Mouse (Mus musculus) gastrocnemius, postnatal 10 days (tissue): ENCODE results near the gene Adcy7. TPM values are rescaled to one million over a fixed set of nuclear protein-coding genes. Genes with fewer than 3 reads are reported as not detected.

ENCODE experiments used
- DNase-seq: peaks from one replicate; pipeline ENCODE4 v3.0.0; 2021; ENCODE audit warnings: mixed read lengths
- total RNA-seq, 2 experiments: library from RNA; stranded (reverse); gene quantifications; 2 replicates each; pipeline ENCODE4 v1.2.3; 2021

The Adcy7 gene
- total RNA-seq, 2 experiments from 2014 or later: 12.7 to 17.7 TPM

DNA sequence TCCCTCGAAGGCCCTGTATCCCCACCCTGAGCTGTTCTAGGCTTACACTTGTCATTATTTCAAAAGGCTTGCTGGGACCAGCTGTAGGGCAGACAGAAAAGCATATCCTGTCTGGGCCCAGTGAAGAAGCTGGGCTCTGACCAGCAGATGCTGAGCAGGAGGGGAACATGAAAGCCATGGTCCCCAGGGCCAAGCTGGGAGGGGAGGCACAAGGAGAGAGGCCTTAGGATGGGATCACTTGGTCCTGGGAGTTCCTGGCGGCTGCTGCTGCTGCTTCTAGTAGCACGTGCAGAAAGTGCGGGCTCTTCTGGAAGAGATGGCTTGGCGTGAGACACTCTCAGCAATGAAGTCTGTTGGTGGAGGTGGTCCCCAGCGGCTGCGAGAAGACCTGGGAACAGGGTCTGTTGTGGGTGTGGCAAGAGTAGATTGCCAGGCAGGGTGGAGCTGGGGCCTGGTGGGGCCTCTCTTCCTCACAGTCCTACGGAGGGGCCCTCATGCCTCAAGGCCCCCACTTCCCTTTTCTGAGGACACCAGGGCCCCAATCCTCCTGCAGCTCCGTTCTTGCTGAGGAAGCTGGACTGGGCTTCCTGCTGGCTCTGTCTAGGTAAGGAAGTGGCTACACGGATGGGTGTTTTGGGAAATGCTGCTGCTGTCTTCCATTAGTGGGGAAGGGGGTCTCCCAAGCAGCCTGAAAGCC lies 27.9 kb downstream of the Adcy7 start:
- DNase-seq: peak; percentile 14

DNA sequence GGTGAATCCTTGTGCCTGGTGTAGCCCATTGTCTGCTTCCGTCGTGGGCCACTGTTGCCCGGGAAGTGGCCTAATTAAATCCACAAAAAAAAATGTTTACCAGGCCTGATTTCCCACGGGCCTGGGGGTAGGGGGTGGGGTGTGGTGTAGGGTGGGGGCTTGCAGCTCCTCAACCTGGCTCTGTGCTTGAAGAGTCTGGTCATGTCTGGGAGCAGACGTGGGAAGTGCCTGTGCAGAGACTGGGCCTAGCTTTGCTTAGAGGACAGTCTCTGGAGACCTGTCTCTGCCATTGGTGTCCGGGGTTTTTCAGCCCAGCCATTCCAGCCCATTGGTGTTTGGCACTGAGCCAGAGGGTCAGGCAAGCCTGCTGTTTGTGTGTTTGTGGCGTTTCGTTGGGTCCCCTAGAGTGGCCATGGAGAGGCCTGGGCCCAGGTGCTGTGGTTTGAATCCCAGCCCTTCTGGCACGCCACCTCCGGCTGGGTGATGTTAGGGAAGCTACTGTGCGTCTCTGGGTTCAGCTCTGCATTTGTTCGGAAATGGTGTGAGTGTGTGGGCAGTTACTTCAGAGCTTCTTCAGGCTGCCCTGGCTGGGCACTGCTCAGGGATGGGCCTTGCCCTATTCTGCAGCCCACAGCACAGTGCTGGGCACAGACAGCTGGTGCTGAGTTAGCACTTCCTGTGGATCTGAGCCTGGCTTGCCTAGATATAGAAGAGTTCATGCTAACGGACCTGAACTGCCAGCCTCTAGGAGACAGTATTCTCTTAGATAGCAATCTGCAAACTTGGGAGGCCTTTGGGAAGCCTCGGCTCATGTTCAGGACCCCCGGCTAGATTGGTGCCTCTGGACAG lies 29.6 kb downstream of the Adcy7 start:
- DNase-seq: no peak

DNA sequence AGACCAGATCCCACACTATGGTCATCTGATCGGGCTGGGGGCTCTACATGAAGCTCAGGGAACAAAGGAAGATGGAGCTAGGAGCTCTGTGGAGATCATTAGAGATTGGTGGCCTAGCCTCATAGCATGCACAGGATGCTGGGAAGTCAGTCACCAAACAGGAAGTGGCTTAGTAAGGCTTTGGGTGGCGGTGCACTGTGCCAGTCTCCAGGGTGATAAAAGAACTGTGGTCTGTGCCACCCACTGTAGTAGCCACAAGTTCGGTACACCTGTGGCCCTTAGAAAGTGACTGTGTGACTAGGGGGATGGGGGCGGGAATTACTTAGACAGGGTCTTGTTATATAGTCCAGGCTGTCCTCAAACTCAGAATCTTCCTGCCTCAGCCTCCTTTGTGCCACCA lies 33.6 kb downstream of the Adcy7 start:
- DNase-seq: no peak

DNA sequence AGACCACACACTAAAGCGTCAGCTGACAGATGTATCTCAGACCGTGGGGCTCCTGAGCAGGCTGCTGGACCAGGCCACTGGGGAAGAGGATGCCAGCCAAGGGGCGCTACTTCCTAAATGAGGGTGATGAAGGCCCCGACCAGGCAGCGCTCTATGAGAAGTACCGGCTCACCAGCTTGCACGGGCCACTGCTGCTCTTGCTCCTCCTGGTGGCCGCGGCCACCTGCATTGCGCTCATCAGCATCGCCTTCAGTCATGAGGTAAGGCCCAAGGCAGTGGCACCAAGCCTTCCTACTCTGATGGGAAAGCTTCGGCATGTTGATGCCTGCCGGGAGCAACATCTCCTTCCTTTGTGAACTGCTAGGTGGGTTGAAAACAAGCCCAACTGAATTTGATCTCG lies 34.3 kb downstream of the Adcy7 start:
- DNase-seq: no peak

DNA sequence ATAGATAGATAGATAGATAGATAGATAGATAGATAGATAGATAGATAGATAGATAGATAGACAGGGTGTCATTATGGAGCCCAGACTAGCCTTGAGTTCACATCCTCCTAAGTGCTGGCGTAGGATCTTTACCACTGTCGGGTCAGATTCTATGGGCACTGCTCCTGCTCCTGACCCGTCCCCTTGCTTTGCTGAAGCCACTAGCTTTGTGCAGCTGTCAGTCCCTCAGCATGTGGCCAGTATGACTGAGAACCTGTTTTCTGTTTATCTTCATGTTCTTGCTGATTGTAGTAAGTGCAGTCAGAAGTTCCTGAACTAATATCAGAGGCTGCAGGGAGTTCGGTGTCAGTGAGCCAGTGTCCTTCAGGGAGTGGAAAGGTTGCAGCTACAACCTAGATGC lies 35.5 kb downstream of the Adcy7 start:
- DNase-seq: no peak

DNA sequence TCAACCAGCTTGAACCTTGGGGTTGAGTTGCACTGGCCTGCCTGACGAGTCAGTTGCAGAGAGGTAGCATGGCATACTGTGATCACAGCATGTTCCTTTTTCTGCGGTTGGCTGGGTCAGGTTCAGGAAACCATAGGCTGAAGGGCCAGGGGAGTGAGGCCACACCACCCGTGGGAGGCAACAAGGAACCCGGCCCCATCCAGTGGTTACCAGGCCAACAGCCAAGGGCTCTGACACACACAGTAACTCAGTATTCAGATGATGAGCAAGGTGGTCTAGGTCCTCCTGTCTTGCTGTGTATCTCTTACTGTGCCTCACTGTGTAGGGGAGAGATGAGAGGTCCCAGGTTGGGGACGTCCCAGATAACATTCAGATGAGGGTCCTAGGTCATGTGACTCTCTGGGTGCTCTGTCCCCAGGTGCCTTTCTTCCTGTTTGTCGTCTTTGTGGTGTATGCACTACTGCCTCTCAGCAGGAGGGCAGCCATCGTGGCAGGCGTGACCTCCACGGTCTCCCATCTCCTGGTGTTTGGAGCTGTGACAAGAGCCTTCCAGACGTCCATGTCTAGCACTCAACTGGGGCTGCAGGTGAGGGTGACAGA lies 37.2 kb downstream of the Adcy7 start:
- DNase-seq: no peak

DNA sequence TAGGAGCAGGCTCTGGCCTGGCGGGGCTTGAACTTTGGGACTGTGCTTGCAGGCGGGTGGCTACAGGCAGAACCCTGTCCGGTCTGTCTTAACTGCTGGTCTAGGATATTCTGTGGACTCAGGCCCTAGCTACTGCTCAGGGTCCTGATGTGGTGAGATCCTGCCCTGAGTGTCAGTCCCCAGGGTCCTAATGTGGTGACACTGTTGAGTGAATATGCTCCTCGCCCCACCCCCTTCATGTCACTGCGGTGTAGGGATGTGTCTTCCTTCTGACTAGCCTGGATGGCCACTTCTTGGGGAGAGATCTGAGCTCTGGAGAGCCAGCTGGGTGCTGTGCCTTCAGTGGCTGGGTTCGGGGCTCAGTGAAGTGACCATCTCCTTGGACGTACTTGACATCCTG lies 37.7 kb downstream of the Adcy7 start:
- no peak for DNase-seq

DNA sequence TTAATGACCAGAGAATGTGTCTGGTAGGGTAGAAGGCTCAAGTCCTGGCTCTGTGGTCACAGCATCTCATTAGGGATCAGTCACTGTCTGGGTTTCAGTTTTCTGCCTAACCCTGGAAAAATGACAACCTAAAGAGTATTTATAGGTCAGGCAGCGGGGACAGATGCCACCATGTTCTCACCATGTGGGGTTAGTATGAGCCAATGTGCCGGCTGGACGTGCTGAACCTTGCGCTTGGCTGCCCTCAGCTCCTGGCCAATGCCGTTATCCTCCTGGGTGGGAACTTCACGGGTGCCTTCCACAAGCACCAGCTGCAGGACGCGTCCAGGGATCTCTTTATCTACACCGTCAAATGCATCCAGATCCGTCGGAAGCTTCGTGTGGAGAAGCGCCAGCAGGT lies 38.1 kb downstream of the Adcy7 start:
- peak; percentile 9 for DNase-seq

DNA sequence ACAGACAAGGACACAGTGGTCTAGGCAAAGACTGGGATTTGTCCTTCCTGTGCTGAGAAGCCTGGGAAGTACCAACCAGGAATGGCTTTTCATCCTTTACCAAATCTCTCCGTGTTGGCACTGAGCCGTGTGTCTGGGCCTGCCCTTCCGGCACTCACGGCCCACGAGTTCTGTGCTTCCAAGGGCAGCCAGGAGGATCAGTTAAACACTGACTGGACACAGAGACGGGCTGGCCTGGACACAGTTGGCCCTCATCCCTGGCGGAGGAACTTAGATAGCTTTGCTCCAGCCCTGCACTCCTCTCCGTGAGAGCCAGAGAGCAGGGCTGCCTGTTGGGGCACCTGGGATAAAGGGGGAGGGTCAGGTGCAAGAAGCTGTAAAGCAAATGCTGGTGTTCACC lies 40.8 kb downstream of the Adcy7 start:
- peak; percentile 85 for DNase-seq

DNA sequence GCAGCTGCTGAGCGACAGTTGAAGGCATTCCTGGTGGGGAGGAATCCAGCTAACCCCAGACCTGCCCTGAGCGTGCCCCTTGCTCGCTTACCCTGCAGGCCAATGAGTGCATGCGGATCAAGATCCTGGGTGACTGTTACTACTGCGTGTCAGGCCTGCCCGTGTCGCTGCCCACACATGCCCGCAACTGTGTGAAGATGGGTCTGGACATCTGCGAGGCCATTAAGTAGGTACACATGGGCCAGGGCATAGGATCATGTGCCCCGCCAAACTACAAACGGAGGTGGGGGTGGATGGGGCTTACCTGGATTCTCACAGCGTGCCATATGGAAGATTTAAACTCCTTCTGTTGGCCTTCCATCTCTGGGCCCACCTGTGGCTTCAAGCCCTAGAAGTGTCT lies 41.8 kb downstream of the Adcy7 start:
- DNase-seq: no peak

DNA sequence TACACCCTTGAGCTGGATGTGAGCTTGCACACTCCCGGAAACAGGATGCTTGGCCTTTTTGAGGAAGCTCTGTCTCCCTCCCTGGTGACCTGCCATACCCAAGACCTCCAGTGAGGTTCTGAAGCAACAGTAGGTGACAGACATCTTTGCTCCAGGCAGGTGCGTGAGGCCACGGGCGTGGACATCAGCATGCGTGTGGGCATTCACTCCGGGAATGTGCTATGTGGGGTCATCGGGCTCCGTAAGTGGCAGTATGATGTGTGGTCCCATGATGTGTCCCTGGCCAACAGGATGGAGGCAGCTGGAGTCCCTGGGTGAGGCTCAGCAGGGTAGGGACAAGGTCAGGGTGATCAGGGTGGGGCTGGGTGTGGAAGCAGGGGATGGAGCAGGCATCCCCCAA lies 43.1 kb downstream of the Adcy7 start:
- no peak for DNase-seq

DNA sequence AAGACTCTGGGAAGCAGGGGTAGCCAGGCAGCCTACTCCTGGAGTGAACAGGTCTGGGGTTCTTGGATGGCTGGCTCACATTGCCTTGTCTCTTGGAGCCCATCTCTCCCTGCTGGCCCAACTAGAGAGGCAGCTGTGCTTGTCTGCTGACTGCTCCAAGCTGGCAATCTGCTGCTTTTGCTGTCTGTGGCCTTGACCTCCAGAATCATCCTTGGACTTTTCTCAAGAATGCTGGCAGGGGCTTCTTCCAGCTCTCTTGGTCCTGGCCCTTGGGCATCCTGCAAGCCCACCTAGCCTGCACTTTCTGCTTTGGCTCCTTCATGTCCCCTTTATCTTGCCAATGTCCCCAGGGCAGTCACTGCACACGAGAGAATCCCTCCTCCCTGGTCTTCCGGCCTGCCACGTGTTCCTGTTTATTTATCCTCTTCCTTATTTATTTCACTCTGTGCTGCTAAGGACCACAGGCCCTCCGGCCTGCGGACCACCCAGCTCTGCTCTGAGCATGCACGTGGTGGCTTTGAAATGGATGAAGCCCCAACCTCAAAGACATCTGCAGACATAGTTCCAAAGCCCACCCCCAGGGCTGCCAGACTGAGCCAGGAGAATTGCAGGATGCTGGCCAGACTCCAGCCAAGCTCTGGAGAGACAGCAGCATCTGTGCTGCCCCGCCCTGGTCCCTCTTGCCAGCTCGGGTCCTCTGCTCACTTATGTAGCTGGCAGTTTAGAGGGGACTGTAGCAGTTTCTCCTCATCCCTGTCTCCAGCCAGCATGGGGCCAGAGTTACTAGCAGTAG lies 44.1 kb downstream of the Adcy7 start:
- DNase-seq: peak; percentile 87

DNA sequence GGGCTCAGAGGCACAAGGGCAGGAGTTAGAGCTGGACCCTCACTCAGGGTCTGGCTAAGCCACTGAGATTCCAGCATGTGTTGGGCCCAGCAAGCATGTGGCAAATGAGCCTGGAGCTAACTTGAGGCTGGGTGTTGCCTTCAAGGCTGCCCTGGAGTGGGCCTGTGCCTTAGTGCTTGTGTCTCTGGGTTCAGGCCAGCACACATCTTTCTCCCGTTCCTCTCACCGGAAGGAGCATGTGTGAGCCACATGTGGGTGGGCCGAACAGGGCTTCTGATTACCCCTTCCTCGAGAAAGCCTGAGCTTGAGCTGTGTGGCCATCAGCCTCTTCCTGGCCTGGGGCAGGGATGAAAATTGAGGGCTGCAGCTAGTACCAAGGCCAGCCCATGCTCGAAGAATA lies 45.1 kb downstream of the Adcy7 start:
- peak; percentile 12 for DNase-seq

DNA sequence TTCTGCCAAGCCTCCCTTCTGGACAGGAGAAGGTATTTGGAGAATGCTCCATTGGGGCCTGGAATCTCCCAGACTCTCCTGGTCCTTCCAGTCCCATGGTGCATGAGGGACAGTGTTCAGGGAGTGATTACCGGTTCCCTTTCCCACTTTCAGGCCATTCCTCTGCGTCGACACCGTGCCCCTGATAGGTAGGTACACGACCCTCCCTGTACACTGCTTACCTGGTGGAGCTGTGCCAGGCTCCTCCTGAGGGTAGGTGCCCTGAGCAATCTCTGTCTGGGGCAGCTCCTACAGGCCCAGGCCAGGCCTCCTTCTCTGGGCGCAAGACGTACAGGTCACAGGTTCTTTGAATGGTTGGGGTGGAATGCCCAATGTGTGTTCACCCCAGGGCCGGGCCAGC lies 45.9 kb downstream of the Adcy7 start:
- no peak for DNase-seq

DNA sequence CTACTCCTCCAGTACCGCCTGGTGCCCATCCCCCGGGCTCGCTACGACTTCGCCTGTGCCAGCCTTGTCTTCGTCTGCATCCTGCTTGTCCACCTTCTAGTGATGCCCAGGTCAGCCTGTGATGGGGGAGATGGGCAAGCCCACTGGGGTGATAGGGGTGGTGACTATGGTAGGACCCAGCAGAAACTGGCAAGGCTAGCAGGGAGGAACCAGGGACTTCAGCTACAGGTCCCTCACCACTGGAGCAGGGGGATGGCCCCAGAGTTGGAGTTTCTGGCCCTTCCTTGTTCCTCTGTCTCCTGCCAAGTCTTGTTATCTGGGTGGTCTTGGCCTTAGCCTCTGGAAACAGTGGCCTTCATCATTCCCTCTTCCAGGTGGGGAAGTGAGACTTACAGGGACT lies 47.9 kb downstream of the Adcy7 start:
- no peak for DNase-seq

DNA sequence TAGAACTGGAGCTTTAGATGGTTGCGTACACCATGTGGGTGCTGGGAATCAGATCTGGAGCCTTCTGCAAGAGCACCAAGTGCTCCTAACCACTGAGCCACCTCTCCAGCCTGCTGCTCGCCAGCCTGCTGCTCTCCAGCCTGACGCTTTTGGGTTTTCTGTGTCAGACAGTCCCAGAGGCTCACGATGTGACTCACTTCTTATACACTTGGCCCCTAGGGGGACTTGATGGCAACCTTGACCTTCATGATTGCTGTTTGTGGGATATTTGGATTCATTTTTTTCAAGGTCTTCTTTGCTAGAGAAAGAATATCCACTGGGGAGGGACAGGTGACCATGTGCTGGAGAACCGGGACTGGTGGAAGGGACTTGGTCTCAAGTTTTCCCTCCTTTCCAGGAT lies 49.2 kb downstream of the Adcy7 start:
- DNase-seq: no peak

DNA sequence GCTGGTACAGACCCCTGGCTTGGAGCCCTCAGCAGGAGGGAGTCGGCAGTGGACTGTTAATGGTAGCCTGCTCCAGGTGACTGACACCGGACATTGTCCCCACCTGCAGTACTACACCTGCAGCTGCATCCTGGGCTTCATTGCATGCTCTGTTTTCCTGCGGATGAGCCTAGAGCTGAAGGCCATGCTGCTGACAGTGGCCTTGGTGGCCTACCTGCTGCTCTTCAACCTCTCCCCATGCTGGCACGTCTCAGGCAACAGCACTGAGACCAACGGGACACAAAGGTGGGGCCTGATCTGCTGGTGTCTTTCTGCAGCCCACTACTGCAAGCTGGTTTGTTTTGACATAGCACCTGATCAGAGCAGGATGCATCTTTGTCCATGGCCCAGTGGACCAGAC lies 51.3 kb downstream of the Adcy7 start:
- no peak for DNase-seq

DNA sequence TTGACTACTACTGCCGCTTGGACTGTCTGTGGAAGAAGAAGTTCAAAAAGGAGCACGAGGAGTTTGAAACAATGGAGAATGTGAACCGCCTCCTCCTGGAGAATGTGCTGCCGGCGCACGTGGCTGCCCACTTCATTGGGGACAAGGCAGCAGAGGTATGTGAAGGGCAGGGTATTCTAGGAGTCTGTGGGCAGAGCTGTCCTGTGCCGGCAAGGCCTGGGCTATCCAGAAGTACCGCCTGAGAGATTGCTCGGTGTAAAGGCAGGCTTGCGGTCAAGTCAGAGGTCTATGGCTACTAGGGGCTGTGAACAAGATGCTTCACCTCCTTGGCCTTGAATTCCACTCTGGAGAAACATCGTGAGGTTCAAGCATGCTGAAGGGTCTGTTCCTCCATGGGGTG lies 52.6 kb downstream of the Adcy7 start:
- DNase-seq: no peak

DNA sequence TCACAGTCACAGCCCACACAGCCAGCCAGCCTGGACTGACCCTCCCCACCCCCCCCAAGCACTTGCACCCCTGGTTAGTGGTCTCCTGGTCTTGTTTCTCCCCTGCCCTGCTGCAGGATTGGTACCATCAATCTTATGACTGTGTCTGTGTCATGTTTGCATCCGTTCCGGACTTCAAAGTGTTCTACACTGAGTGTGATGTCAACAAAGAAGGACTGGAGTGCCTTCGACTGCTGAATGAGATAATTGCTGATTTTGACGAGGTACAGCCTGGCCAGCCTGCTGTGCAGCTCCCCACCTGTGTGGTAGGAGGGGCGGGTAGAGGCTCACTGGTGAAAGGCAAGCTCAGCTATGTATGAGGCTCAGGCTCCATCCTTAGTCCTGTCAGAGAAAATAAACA lies 53.0 kb downstream of the Adcy7 start:
- DNase-seq: no peak

DNA sequence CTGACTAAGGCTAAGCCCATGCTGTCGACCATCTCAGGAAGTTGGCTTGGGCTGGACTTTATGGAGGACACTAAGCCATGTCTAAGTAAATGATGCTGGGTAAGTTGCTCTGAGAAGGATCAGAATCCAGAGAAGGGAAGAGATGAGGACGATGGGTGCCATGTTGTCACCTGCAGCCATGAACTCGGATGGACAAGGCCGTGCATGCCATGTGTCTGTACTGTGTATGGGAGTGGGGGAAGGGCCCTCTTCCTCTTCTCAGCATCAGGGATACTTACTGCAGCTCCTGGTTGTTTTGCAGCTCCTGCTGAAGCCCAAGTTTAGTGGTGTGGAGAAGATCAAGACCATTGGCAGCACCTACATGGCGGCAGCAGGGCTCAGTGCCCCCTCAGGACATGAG lies 53.6 kb downstream of the Adcy7 start:
- no peak for DNase-seq

DNA sequence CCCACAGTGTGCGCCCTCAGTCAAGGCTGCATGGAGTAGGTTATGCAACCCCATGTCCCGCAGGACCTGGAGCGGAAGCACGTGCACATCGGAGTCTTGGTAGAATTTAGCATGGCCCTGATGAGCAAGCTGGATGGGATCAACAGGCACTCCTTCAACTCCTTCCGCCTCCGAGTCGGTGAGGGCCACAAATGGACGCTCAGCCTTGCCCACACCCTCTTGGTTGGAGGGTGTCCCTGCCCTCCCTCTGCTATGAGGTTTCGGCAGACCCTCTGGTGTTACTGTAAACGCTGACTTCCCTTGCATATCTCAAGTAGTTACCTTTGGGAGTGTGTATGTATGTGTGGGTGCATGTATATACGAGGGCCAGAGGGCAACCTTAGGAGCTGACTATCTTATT lies 54.1 kb downstream of the Adcy7 start:
- DNase-seq: no peak

DNA sequence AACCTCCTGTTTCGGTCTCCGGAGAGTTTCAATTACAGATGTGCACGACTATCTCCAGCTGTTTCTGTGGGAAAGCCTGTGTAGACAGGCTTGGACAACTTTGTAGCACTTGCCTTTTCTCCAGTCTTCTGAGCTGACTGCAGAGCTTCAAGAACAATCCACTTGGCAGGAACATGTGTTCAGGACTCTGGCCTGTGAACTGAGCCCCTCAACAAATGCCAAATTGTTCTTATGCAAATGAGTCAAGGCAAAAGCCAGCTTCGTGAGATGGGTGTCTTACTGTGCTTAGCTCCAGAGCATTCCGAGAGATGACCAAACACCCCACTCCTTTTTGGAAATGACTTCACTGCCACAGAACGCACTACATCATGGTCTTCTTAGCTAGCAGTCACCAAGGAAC lies 56.5 kb downstream of the Adcy7 start:
- no peak for DNase-seq

DNA sequence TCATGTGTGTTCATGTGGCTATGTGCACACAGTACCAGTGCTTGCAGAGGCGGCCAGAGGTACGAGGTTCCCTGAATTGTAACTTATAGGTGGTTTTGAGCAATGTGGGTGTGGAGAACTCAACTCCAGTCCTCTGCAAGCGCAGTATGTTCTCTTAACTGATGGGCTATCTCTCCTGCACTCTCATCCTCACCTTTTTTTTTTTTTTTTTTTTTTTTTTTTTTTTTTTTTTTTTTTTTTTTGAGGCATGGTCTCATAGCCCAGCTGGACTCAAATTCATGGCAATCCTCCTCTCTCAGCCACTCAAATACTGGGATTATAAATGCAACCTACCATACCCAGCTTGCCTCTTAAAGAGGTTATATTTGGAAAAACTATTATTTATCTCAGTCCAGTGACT lies 58.6 kb downstream of the Adcy7 start:
- DNase-seq: no peak
